Mouse (Mus musculus): ENCODE measurements around the gene Tgds.

GRCm38 (mm10) chr14:118113116-118113515 is 19.4 kb downstream of the Tgds start:
- no peak for TF ChIP-seq CTCF (IDR thresholded peaks at IDR 0.05)
- no peak for TF ChIP-seq EP300 (IDR thresholded peaks at IDR 0.05)

Measured in lung, postnatal 0 days (tissue).